Mouse (Mus musculus): ENCODE data around the gene Bub1.

DNA sequence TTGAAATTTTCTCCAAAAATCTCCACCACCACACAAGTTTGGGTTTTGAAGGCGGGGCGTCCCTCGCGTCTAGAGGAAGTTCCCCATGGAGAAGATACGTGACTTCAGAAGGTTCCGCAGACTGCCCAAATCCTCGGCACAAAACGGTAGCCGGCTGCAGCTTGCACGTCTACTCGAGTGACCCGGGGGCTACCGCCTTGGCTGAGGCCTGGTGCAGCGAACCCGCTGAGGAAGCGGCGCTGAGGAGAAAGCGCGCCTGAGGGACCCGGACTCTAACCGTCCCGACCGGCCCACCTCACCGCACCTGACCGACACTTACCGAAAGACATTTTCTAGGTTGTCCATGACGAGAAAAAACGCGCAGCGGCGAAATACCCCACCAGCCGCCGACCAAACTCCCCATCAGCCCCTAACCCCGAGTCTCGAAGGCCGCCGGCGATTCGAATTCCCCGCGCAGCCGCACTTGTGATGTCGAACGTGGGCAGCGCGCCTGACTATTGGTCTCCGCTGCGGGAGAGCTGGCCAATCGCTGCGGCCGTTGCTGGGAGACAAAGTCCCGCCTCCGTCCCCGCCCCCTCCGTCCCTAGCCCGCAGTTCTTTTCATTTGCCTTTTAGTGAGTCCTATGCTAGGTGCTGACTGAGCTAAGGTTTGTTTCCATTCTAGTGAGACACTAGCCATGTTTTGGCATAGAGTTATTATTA lies at the start of gene Bub1:
- TF ChIP-seq CTCF (IDR thresholded peaks at IDR 0.05), result no peak
- no peak for TF ChIP-seq EP300 (IDR thresholded peaks at IDR 0.05)
